Mouse (Mus musculus): Measurements from ENCODE around the gene Med18.

DNA sequence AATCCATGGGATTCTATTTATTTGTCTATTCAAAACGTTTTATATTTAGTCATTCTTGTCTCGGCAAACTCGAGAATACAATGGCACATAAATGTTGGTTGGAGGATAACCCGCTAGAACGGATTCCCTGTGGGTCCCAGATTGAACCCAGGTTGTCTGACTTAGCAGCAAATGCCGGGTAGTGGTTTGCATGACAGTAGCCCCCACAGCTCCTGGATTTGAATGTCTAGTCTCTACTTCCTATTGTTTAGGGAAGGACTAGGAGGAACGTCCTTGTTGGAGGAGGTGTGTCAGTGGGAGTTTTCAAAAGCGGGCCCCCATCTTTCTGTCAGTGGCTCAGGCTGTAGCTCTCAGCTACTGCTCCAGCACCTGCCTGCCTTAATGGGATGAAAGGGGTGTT lies 3.5 kb downstream of the Med18 start:
- TF ChIP-seq MAFK (IDR thresholded peaks at IDR 0.05; ENCODE audit: borderline replicate concordance, low read depth, low read length) (no peak), EP300 (IDR thresholded peaks at IDR 0.05; ENCODE audit: low read depth in 1 of 2, low read length in 2 of 2) (no peak), NELFE (IDR thresholded peaks at IDR 0.05; ENCODE audit: low read depth, low read length) (no peak), MAZ (IDR thresholded peaks at IDR 0.05; ENCODE audit: low read depth, low read length) (no peak), CTCF (IDR thresholded peaks at IDR 0.05 in 2 of 3, conservative IDR thresholded peaks at IDR 0.05 in 1 of 3; ENCODE audit: control insufficient read depth in 1 of 3, insufficient read depth in 1 of 3, low read depth in 2 of 3, low read length in 3 of 3, poor library complexity in 1 of 3, severe bottlenecking in 1 of 3) (no peak), POLR2A (IDR thresholded peaks at IDR 0.05; ENCODE audit: control insufficient read depth in 1 of 2, insufficient read depth in 1 of 2, low read depth in 1 of 2, low read length in 2 of 2, poor library complexity in 1 of 2) (no peak), ZKSCAN1 (IDR thresholded peaks at IDR 0.05; ENCODE audit: low read depth, low read length) (no peak), E2F4 (IDR thresholded peaks at IDR 0.05; ENCODE audit: borderline replicate concordance, low read depth, low read length) (no peak), NRF1 (IDR thresholded peaks at IDR 0.05; ENCODE audit: insufficient read depth, low read depth, low read length, poor library complexity, severe bottlenecking) (no peak), JUND (IDR thresholded peaks at IDR 0.05; ENCODE audit: low read depth, low read length) (no peak), MYC (IDR thresholded peaks at IDR 0.05; ENCODE audit: low read depth, low read length) (no peak), MYB (IDR thresholded peaks at IDR 0.05; ENCODE audit: low read depth, low read length) (no peak), USF1 (IDR thresholded peaks at IDR 0.05; ENCODE audit: low read depth, low read length) (no peak)
